Mouse (Mus musculus) liver, adult 2 months (tissue): ENCODE results near the gene Krtap5-3.
"Not testable (repeated sequence)": the region's sequence is repeated elsewhere in the genome, so short reads cannot be mapped to it uniquely, and the experiment has no call there.

Experiments used
- CTCF ChIP-seq: fragments of 200-500 bp; IDR thresholded peaks from 2 replicates; pipeline ENCODE4 v1.5.1; 2011; ENCODE audit warnings: low read depth, low read length, control low read depth
- POLR2A ChIP-seq: fragments of 200-500 bp; IDR thresholded peaks from 2 replicates; pipeline ENCODE4 v1.6.1; 2011; ENCODE audit warnings: low read length, control low read depth; ENCODE audit not compliant: insufficient read depth; ENCODE audit errors: extremely low read depth

DNA sequence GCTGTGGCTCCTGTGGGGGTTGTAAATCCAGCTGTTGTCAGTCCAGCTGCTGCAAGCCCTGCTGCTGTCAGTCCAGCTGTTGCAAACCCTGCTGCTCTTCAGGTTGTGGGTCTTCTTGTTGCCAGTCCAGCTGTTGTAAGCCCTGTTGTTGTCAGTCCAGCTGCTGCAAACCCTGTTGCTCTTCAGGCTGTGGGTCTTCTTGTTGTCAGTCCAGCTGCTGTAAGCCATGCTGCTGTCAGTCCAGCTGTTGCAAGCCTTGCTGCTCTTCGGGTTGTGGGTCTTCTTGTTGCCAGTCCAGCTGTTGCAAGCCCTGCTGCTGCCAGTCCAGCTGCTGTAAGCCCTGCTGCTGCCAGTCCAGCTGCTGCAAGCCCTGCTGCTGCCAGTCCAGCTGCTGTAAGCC is 11.0 kb downstream of the Krtap5-3 start:
- TF ChIP-seq CTCF, POLR2A: not testable (repeated sequence)
